Mouse (Mus musculus): ENCODE results near the gene Hoxc6. TPM values are rescaled to one million over a fixed set of nuclear protein-coding genes. Genes with fewer than 3 reads are reported as not detected.
A peak's percentile ranks its signal among the peaks of the same experiment; 100 is the strongest.

Hoxc6 gene
- polyA plus RNA-seq, 1 experiment from 2014 or later, result 2.3 TPM

DNA sequence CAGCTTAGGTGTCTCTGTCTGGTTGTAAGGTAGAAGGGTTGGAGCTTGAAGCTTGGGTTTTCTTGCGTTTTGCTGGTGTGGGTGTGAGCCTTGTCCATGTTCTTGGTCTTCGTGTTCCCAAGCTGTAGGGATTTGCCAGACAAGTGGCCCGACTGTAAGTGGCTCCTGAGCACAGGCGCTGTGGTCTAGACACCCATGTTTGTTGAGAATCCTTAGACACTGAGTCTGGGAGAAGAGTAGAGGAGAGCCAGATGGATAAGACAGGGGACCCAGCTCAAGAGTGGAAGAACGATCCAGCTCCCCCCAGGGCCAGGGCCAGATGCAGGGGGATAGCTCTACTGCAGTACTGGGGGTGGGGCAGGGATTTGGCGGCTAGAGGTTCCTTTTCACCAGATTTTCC lies 25.3 kb upstream of the Hoxc6 start:
- no peak overlapping the region for H3K9ac ChIP-seq
- no peak overlapping the region for H3K4me3 ChIP-seq
- H3K36me3 ChIP-seq, result no peaks in the 10 kb centered on the region
- peaks cover 99% of the 10 kb centered on the region for H3K27me3 ChIP-seq
- no peaks in the 10 kb centered on the region for H3K9me3 ChIP-seq (replicated peaks)
- H3K27ac ChIP-seq, result no peak overlapping the region
- ATAC-seq (ENCODE audit: low FRiP score), result no peak
- 3% methylated on average over 6 of the region's 6 CpGs for WGBS
- H3K4me1 ChIP-seq, result no peaks in the 10 kb centered on the region
- H3K4me2 ChIP-seq (replicated peaks), result no peak overlapping the region

GRCm38 (mm10) chr15:102975034-102975433 lies 23.0 kb upstream of the Hoxc6 start:
- WGBS, result 3% methylated on average over 7 of the region's 7 CpGs
- H3K4me2 ChIP-seq (replicated peaks), result no peak overlapping the region
- H3K27me3 ChIP-seq, result peaks cover 100% of the 10 kb centered on the region
- no peak overlapping the region for H3K27ac ChIP-seq
- no peaks in the 10 kb centered on the region for H3K9me3 ChIP-seq (replicated peaks)
- ATAC-seq (ENCODE audit: low FRiP score), result no peak
- H3K9ac ChIP-seq, result no peak overlapping the region
- H3K4me1 ChIP-seq, result no peaks in the 10 kb centered on the region
- no peak overlapping the region for H3K4me3 ChIP-seq
- no peaks in the 10 kb centered on the region for H3K36me3 ChIP-seq

DNA sequence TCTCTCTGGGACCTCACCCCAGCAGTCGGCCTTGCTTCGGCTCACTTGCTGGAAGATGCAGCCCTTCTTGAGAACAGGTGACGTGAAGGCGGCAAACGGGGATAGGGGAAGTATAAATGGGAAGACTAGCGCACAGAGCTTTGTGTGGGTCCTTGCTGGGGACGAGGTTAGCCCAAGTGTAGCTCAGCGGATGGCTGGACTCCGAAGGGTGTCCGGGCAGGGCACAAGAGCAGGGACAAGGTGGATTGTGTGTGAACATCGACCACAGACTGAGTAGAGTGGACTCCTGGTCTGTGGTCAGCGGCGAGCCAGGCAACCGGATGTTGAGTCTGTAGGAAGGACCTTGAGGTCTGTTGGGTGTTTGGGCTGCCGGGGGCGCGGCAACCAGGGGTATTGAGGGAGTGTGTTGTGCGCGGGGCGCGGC lies 22.4 kb upstream of the Hoxc6 start:
- no peaks in the 10 kb centered on the region for H3K36me3 ChIP-seq
- no peak overlapping the region for H3K4me2 ChIP-seq (replicated peaks)
- H3K9ac ChIP-seq, result no peak overlapping the region
- no peak overlapping the region for H3K4me3 ChIP-seq
- peaks cover 100% of the 10 kb centered on the region for H3K27me3 ChIP-seq
- H3K4me1 ChIP-seq, result no peaks in the 10 kb centered on the region
- no peaks in the 10 kb centered on the region for H3K9me3 ChIP-seq (replicated peaks)
- H3K27ac ChIP-seq, result no peak overlapping the region
- WGBS, result under 1% methylated on average over 21 of the region's 21 CpGs
- no peak for ATAC-seq (ENCODE audit: low FRiP score)

DNA sequence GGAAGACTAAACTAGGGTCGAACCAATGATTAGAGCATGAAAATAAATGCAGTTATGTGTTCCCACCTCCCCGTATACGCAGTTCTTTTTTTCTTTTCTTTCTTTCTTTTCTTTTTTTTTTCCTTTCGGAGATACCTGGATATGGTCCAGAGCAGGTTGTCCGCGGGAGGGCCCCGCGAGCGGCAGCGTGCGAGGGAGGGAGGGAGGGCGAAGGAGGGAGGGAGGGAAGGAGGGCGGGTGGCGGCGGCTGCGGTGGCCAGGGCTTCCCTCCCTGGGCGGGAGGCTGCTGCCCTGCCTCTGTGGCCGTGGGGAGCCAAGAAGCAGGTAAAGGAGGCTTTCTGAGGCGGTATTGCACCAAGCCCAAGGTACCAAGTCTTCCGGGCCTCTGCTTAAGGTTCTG lies 21.9 kb upstream of the Hoxc6 start, which contains the start of gene Hoxc9:
Gene Hoxc9, plus strand, starts transcription at position 269 of the 400 bp plus-strand sequence.
- Histone ChIP-seq H3K27me3 (peaks cover 100% of the 10 kb centered on the region), H3K36me3 (no peaks in the 10 kb centered on the region), H3K9me3 (replicated peaks) (no peaks in the 10 kb centered on the region), H3K4me1 (no peaks in the 10 kb centered on the region), H3K4me3 (no peak within 1 kb of the TSS), H3K4me2 (replicated peaks) (no peak within 1 kb of the TSS), H3K27ac (no peak within 1 kb of the TSS), H3K9ac (no peak within 1 kb of the TSS)
- WGBS, result under 1% methylated on average over 19 of the region's 20 CpGs
- ATAC-seq (ENCODE audit: low FRiP score), result no peak

DNA sequence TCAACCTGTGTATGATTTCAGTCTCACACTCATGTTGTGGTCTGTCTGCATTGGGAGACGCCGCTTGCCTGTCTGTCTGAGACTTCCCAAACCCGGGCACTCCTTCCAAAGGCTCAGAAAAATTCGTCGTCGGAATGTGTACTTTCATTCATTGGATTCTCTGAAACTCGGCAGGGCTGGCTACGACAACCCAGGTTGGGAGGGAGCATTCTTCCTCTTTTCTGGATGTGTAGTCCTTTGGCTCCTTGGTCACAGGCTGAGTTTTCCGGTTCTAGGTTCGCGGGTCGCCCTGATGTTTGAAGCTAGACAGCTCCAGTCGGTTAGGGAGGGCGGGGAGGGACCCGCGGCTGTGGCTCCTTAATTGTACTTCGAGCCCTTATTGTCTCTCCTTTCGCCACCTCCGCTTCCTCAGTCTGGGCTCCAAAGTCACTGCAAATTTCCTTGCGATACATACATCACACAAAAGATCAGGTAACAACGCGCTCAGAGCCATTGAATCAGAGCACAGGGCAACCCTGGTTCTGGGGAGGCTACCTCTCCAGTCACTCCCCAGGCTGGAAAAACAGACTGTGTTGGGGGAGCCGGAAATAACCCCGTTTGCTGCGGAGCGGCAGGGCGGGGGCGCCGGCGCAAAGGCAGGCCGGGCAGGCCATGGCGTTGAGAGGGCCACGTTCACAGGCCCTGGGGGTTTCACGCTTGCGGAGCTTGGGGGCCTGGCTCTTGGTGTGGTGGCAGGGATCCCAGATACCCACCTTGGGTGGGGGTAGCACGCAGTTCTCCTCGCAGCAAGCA lies 21.2 kb upstream of the Hoxc6 start:
- no peak overlapping the region for H3K9ac ChIP-seq
- H3K27me3 ChIP-seq, result peaks cover 100% of the 10 kb centered on the region
- H3K36me3 ChIP-seq, result no peaks in the 10 kb centered on the region
- no peak overlapping the region for H3K4me2 ChIP-seq (replicated peaks)
- no peak overlapping the region for H3K27ac ChIP-seq
- peaks cover 5% of the 10 kb centered on the region; the same call in 1 of the 2 replicates for H3K4me1 ChIP-seq
- WGBS, result under 1% methylated on average over 37 of the region's 37 CpGs
- H3K9me3 ChIP-seq (replicated peaks), result no peaks in the 10 kb centered on the region
- no peak for ATAC-seq (ENCODE audit: low FRiP score)
- no peak overlapping the region for H3K4me3 ChIP-seq

GRCm38 (mm10) chr15:102977423-102977974 lies 20.6 kb upstream of the Hoxc6 start:
- Histone ChIP-seq H3K27ac (no peak overlapping the region), H3K4me2 (replicated peaks) (no peak overlapping the region), H3K4me3 (no peak overlapping the region), H3K9me3 (replicated peaks) (no peaks in the 10 kb centered on the region), H3K9ac (no peak overlapping the region), H3K27me3 (peaks cover 100% of the 10 kb centered on the region), H3K4me1 (peaks cover 7% of the 10 kb centered on the region; the same call in 1 of the 2 replicates), H3K36me3 (no peaks in the 10 kb centered on the region)
- WGBS, result 1% methylated on average over 16 of the region's 16 CpGs
- ATAC-seq (ENCODE audit: low FRiP score), result no peak

DNA sequence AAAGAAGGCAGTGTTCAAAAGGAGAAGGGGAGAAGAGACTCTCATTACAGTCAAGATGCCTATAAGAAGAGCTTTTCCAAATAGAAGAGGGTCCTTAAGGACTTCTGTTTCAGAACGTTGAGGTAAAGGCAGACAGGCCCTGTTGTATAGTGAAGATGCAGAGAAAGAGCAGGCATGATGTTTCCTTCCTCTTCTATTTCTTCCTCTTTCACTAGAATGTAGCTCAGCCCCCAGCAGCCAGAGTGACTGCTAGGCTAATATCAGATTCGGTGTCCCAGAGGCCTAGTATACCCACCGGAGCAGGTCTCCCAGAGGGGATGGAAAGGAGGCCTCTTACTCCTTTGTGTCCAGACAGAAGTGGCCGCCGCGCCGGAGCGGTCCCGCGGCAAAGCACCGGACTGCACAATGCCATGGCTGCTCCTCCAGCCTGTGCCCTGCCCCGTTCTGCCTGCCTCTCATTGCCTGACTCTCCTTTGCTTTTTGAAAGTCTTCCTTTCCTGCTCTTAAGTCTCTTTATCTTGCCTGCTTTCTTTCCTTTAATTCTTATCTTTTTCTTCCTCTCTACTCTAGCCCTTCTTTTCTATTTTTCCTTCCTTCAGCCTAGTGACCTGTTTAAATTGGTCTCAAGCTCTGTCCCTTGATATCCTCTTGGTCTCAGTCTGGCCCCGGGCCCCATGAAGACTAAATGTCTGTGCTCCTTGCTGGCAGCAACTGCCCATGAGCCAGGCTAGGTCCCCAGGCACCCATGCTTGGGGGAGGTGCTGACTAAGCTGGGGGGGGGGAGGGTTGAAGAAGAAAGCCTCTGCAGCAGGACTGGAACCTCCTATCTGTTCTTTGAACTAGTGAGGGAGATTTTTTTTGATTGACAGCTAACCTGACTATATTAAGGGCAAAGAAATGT lies 19.2 kb upstream of the Hoxc6 start:
- Histone ChIP-seq H3K4me1 (peaks cover 7% of the 10 kb centered on the region; the same call in 1 of the 2 replicates), H3K9me3 (replicated peaks) (no peaks in the 10 kb centered on the region), H3K27ac (no peak overlapping the region), H3K4me3 (no peak overlapping the region), H3K4me2 (replicated peaks) (no peak overlapping the region), H3K36me3 (no peaks in the 10 kb centered on the region), H3K9ac (no peak overlapping the region), H3K27me3 (peaks cover 100% of the 10 kb centered on the region)
- ATAC-seq (ENCODE audit: low FRiP score), result no peak
- 2% methylated on average over 13 of the region's 13 CpGs for WGBS

- 0% methylated on average over 1 of the region's 1 CpGs for WGBS
Measured at GRCm38 (mm10) chr15:102979936-102980335, 18.1 kb upstream of the Hoxc6 start.

DNA sequence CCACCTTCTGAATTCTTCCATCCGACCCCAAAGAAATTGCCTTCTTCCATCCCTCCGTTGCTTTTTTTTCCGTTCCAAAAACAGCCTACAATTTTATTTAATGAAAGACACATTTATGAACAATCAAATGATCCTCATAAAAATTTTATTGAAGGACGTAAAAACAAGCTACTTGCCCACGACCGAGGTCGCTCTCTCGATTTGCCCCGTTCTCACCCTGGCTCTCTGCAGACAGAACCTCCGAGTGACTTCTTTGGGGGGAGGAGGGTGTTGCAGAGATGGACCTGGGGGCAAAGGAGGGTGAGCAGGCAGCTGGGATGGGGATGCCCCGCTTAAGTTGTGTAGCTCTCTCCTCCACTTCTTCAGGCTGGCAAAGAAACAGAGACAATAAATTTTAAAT lies 17.7 kb upstream of the Hoxc6 start:
- 3% methylated on average over 11 of the region's 11 CpGs for WGBS
- H3K4me1 ChIP-seq, result peaks cover 7% of the 10 kb centered on the region; the same call in 1 of the 2 replicates

More at GRCm38 (mm10) chr15:102979936-102980335, 18.1 kb upstream of the Hoxc6 start:
- no peak overlapping the region for H3K9ac ChIP-seq
- no peak overlapping the region for H3K27ac ChIP-seq
- no peaks in the 10 kb centered on the region for H3K36me3 ChIP-seq
- peaks cover 7% of the 10 kb centered on the region; the same call in 1 of the 2 replicates for H3K4me1 ChIP-seq
- no peak overlapping the region for H3K4me3 ChIP-seq
- no peaks in the 10 kb centered on the region for H3K9me3 ChIP-seq (replicated peaks)
- ATAC-seq (ENCODE audit: low FRiP score), result no peak
- H3K27me3 ChIP-seq, result peaks cover 100% of the 10 kb centered on the region
- no peak overlapping the region for H3K4me2 ChIP-seq (replicated peaks)

GRCm38 (mm10) chr15:102980912-102981311 lies 17.1 kb upstream of the Hoxc6 start:
- H3K27me3 ChIP-seq, result peaks cover 100% of the 10 kb centered on the region
- no peak for ATAC-seq (ENCODE audit: low FRiP score)
- peaks cover 7% of the 10 kb centered on the region; the same call in 1 of the 2 replicates for H3K4me1 ChIP-seq
- H3K9me3 ChIP-seq (replicated peaks), result no peaks in the 10 kb centered on the region
- H3K4me3 ChIP-seq, result 0 out of 2 replicates have a peak overlapping the region, but pooled peaks have one; percentile 19
- H3K27ac ChIP-seq, result no peak overlapping the region
- H3K4me2 ChIP-seq (replicated peaks), result peak overlapping the region; percentile 39
- H3K9ac ChIP-seq, result no peak overlapping the region
- 2% methylated on average over 14 of the region's 14 CpGs for WGBS
- no peaks in the 10 kb centered on the region for H3K36me3 ChIP-seq

More for the DNA sequence above, 17.7 kb upstream of the Hoxc6 start:
- ATAC-seq (ENCODE audit: low FRiP score), result no peak
- no peak overlapping the region for H3K27ac ChIP-seq
- H3K27me3 ChIP-seq, result peaks cover 100% of the 10 kb centered on the region
- no peak overlapping the region for H3K4me2 ChIP-seq (replicated peaks)
- no peak overlapping the region for H3K9ac ChIP-seq
- H3K9me3 ChIP-seq (replicated peaks), result no peaks in the 10 kb centered on the region
- no peaks in the 10 kb centered on the region for H3K36me3 ChIP-seq
- no peak overlapping the region for H3K4me3 ChIP-seq

DNA sequence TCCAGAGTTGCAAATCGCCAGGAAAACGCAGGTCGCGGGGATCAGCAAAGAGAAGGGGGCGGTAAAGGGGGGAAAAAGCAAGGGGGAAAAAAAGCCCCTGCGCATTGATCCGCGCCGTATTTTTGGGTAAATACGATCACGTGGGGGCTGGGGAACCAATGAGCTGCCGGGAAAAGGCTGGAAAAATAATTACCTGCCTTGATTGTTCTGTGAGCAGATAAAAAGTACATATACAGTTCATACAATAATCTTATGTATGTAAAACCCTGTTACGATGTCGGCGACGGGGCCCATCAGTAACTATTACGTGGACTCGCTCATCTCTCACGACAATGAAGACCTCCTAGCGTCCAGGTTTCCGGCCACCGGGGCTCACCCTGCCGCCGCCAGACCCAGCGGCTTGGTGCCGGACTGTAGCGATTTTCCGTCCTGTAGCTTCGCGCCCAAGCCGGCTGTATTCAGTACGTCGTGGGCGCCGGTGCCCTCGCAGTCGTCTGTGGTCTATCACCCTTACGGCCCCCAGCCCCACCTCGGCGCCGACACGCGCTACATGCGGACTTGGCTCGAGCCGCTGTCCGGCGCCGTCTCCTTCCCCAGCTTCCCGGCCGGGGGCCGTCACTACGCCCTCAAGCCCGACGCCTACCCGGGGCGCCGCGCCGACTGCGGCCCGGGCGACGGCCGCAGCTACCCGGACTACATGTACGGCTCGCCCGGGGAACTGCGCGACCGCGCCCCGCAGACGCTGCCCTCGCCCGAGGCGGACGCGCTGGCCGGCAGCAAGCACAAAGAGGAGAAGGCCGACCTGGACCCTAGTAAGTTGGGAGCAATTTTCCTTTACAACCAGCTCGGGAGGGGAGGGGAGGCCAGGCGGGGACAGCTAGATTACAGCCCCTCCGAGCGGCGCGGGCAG lies 16.4 kb upstream of the Hoxc6 start:
- H3K4me2 ChIP-seq (replicated peaks), result peak overlapping the region; percentile 39
- no peak overlapping the region for H3K27ac ChIP-seq
- H3K4me1 ChIP-seq, result peaks cover 7% of the 10 kb centered on the region; the same call in 1 of the 2 replicates
- no peaks in the 10 kb centered on the region for H3K36me3 ChIP-seq
- WGBS, result under 1% methylated on average over 88 of the region's 88 CpGs
- H3K9ac ChIP-seq, result no peak overlapping the region
- no peaks in the 10 kb centered on the region for H3K9me3 ChIP-seq (replicated peaks)
- ATAC-seq (ENCODE audit: low FRiP score), result no peak
- H3K27me3 ChIP-seq, result peaks cover 100% of the 10 kb centered on the region
- peak overlapping the region; percentile 19 for H3K4me3 ChIP-seq

Data from hindbrain, embryonic 12.5 days (tissue).